Mouse (Mus musculus) layer of hippocampus, adult 2 months (tissue): ENCODE measurements at regions not wholly inside any gene's neighbourhood (a gene's known extent, or its start where the extent isn't known, plus 50 kb on each side); places are given as distances from the start of the nearest gene placed in this dataset.

Experiments used
- DNase-seq, 2 experiments: peaks; one replicate each; pipeline ENCODE4 v3.0.0; 2022; ENCODE audit warnings: low spot score in 2 of 2
- H3K27ac ChIP-seq: fragments of 200-600 bp; 2 replicates; pipeline ENCODE4 v1.8.1; 2022
- H3K4me3 ChIP-seq: fragments of 200-600 bp; 2 replicates; pipeline ENCODE4 v1.8.1; 2022; ENCODE audit warnings: mild to moderate bottlenecking
- CTCF ChIP-seq: fragments of 200-600 bp; conservative IDR thresholded peaks from 2 replicates; pipeline ENCODE4 v1.8.1; 2022; ENCODE audit warnings: antibody characterized with exemption, mild to moderate bottlenecking, moderate library complexity

GRCm38 (mm10) chr16:7602428-7602827, 822.5 kb downstream of the Tmem114 start:
- no peak overlapping the region for H3K27ac ChIP-seq
- no peak for TF ChIP-seq CTCF
- H3K4me3 ChIP-seq, result no peak overlapping the region
- DNase-seq, result no peak

GRCm38 (mm10) chr16:7574879-7575278, 850.1 kb downstream of the Tmem114 start:
- Histone ChIP-seq H3K4me3 (no peak overlapping the region), H3K27ac (no peak overlapping the region)
- no peak for TF ChIP-seq CTCF
- no peak for DNase-seq

GRCm38 (mm10) chr16:7560841-7561240, 864.1 kb downstream of the Tmem114 start:
- Histone ChIP-seq H3K4me3 (no peak overlapping the region), H3K27ac (no peak overlapping the region)
- DNase-seq, result no peak
- no peak for TF ChIP-seq CTCF

GRCm38 (mm10) chr16:7559177-7559576, 865.8 kb downstream of the Tmem114 start:
- Histone ChIP-seq H3K4me3 (no peak overlapping the region), H3K27ac (no peak overlapping the region)
- TF ChIP-seq CTCF, result no peak
- no peak for DNase-seq

DNA sequence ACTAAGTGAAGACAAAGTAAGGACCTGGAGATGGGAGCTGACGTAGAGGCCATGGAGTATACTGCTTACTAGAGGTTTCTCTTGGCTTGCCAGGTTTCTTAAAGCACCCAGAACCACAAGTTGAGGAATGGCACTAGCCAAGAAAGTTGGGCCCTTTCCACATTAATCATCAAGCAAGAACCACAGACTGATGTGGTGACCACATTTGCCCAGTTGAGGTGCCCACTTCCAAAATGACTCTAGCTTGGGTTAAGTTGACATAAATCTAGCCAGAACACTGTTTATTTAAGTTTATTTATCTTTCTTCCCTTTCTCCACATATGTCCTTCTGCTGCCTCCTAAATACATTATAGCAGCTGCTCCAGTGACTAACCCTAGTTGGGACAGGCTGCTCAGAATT, 866.3 kb downstream of the Tmem114 start:
- DNase-seq, result no peak
- Histone ChIP-seq H3K4me3 (no peak overlapping the region), H3K27ac (no peak overlapping the region)
- TF ChIP-seq CTCF, result no peak

DNA sequence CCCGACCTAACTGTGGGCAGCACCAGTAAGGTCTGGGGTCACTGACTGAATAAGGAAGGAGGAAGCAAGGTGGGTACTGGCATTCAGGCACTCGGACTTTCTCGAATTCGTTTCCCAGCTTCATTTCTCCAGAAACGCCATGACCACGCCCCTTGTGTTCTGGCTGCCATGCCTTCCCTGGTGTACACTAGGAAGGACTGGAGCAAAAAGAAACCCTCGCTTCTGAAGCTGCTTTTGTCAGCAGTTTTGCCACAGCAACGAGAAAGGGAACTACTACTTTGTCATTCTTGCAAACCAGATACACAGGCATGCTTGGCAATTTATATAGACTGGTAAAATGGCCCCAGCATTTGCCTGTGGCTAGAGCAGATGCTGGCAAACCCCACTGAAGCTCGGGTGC, 869.0 kb downstream of the Tmem114 start:
- DNase-seq, result no peak
- Histone ChIP-seq H3K27ac (no peak overlapping the region), H3K4me3 (no peak overlapping the region)
- no peak for TF ChIP-seq CTCF

DNA sequence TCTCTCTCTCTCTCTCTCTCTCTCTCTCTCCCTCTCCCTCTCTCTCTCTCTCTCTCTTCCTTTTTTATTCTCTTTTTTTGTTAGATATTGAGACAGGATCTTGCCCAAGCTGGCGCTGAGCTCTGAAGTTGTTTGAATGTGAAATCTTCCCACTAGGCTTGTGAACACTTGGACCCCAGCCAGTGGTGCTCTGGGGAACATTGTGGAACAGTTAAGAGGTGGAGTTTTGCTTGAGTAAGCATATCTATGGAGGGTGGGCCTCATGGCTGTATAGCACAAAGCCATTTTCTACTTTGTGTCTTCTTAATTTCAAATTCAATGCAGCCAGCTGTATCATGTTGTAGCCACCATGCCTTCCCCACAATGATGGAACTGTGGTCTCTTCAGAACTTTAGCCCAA, 875.4 kb downstream of the Tmem114 start:
- TF ChIP-seq CTCF, result no peak

GRCm38 (mm10) chr16:7544067-7544466, 880.9 kb downstream of the Tmem114 start:
- no peak for TF ChIP-seq CTCF
- no peak for DNase-seq
- no peak overlapping the region for H3K27ac ChIP-seq
- H3K4me3 ChIP-seq, result no peak overlapping the region

More for the DNA sequence above, 875.4 kb downstream of the Tmem114 start:
- Histone ChIP-seq H3K27ac (no peak overlapping the region), H3K4me3 (no peak overlapping the region)
- no peak for DNase-seq

DNA sequence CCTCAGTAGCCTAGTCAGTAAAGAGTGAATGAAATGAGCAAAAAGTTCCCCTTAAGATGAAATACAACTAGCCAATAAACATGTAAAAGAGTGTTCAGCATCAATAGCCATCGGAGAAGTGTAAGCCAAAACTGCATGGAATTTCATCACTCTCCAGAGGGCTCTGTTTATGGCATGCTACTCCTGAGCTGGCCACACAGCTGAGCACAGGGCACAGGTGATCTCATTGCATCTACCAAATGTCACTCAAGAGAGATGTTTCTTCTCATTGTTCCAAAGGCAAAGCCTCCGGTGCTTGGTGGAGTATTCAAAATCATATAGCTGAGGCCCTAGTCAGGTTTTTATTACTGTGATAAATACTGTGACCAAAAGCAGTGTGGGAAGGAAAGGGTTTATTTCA, 895.1 kb downstream of the Tmem114 start:
- no peak for DNase-seq
- Histone ChIP-seq H3K4me3 (no peak overlapping the region), H3K27ac (no peak overlapping the region)
- no peak for TF ChIP-seq CTCF

DNA sequence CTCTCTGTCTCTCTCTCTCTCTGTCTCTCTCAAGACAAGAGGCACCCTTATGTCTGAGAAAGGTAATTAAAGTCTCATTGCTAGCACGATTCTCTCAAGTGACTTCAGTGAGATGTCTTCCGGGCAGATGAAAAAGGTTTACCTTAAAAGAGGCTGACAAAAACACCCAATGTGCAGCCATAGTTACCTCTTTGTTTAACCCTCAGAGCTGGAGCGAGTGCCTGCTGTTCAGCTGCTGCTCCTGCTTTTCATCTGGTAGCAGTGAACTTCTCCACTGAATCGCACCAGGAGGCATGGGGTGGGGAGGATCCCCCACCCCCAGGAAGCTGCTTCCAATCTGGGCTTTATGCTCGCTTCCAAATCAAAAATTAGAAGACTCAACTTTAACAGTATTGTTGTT, 896.0 kb downstream of the Tmem114 start:
- DNase-seq, result peak in 1 of 2 experiments; percentile 3
- no peak for TF ChIP-seq CTCF
- no peak overlapping the region for H3K27ac ChIP-seq

GRCm38 (mm10) chr16:7527923-7528776, 896.8 kb downstream of the Tmem114 start:
- Histone ChIP-seq H3K27ac (no peak overlapping the region), H3K4me3 (no peak overlapping the region)
- no peak for TF ChIP-seq CTCF
- DNase-seq, result no peak

More for the DNA sequence above, 896.0 kb downstream of the Tmem114 start:
- no peak overlapping the region for H3K4me3 ChIP-seq

DNA sequence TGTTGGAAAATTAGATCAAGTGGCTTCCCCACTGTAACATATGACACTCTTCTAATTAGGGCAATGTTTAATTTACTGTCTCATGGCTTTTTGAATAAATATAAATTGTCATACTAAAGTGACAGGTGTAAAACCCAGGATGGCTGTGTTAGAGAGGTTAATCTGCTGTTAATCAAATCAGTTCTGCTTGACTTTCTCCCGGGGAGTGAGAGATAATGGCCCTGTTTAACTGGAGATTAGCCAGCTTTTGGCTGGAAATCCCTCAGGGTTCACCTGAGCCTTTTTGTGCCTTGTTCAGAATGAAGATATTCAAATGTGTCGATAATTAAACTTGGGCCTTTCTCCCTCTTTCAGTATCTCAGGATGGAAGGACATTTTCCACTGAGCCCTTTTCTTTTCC, 906.2 kb downstream of the Tmem114 start:
- TF ChIP-seq CTCF, result no peak
- no peak for DNase-seq
- Histone ChIP-seq H3K4me3 (no peak overlapping the region), H3K27ac (no peak overlapping the region)
